Mouse (Mus musculus) hindbrain, postnatal 0 days (tissue): ENCODE results near the gene Ecsit. TPM values are rescaled to one million over a fixed set of nuclear protein-coding genes. Genes with fewer than 3 reads are reported as not detected.

Source experiments
- ATAC-seq: fragments of 200-750 bp; cut with Nextera tagmentation; 2 replicates; pipeline ENCODE4 v1.8.0; 2017; ENCODE audit warnings: mild to moderate bottlenecking, moderate TSS enrichment, moderate library complexity
- DNase-seq: peaks from one replicate; pipeline ENCODE4 v3.0.0-alpha.2; 2015; ENCODE audit warnings: low spot score
- H3K27ac ChIP-seq: fragments of 300-500 bp; sonication (generic); 2 replicates; pipeline ENCODE4 v1.5.1; 2014; ENCODE audit warnings: mild to moderate bottlenecking
- H3K27me3 ChIP-seq: fragments of 300-500 bp; sonication (generic); 2 replicates; pipeline ENCODE4 v1.6.1; 2014; ENCODE audit warnings: low read length, mixed read lengths; ENCODE audit not compliant: insufficient read depth
- H3K36me3 ChIP-seq: fragments of 300-500 bp; sonication (generic); 2 replicates; pipeline ENCODE4 v1.6.1; 2014; ENCODE audit warnings: low read length, mixed read lengths; ENCODE audit not compliant: insufficient read depth
- H3K4me1 ChIP-seq: fragments of 300-500 bp; sonication (generic); 2 replicates; pipeline ENCODE4 v1.6.1; 2014; ENCODE audit warnings: antibody characterized with exemption, low read length, mixed read lengths; ENCODE audit not compliant: insufficient read depth
- H3K4me2 ChIP-seq: fragments of 300-500 bp; sonication (generic); 2 replicates; pipeline ENCODE4 v1.6.1; 2014; ENCODE audit warnings: low read depth, mild to moderate bottlenecking, low read length, moderate library complexity, mixed read lengths
- H3K4me3 ChIP-seq: fragments of 300-500 bp; sonication (generic); 2 replicates; pipeline ENCODE4 v1.5.1; 2014; ENCODE audit warnings: low read length
- H3K9ac ChIP-seq: fragments of 300-500 bp; sonication (generic); replicated peaks from 2 replicates; pipeline ENCODE4 v1.6.1; 2014; ENCODE audit warnings: mild to moderate bottlenecking, low read length, moderate library complexity, mixed read lengths
- H3K9me3 ChIP-seq: fragments of 300-500 bp; sonication (generic); 2 replicates; pipeline ENCODE4 v1.6.1; 2016; ENCODE audit warnings: low read length, mixed read lengths
- CTCF ChIP-seq: IDR thresholded peaks from 2 replicates; pipeline ENCODE4 v1.5.1; 2016; ENCODE audit warnings: antibody characterized with exemption, control low read depth, low read depth
- WGBS: fragments of 180-500 bp; shearing (Covaris S2); extraction: QIAGEN DNeasy Blood & Tissue Kit; methylation state at CpG from one replicate; pipeline ENCODE4 v1.1.7; 2014; 5-methylcytosine and 5-hydroxymethylcytosine counted together
- polyA plus RNA-seq: library from polyadenylated mRNA; unstranded; fragments of >200 nt; fragmentation: Nextera tagmentation; extraction: Ambion mirVana; gene quantifications from 2 replicates; pipeline ENCODE4 v1.2.1, GENCODE M21; 2015
- total RNA-seq: library from RNA; depleted of rRNA; stranded (reverse); fragments of >200 nt; gene quantifications from 2 replicates; pipeline ENCODE4 v1.2.3, GENCODE M21; 2014; rRNA removed

Gene Ecsit
- total RNA-seq: 59.9 and 68.8 TPM in 2 replicates
- polyA plus RNA-seq: 51.0 and 56.0 TPM in 2 replicates

GRCm38 (mm10) chr9:22085022-22085834 is at the start of gene Ecsit:
TSS of gene Ecsit (minus strand) at chr9:22085438.
- no peaks in the 10 kb centered on the region for H3K36me3 ChIP-seq
- no peak for TF ChIP-seq CTCF
- no peaks in the 10 kb centered on the region for H3K27me3 ChIP-seq
- H3K9ac ChIP-seq: peak within 1 kb of the TSS; percentile 66
- WGBS: under 1% methylated on average over 48 of the region's 48 CpGs
- peak; percentile 97 for DNase-seq
- peak within 1 kb of the TSS; percentile 69 for H3K4me2 ChIP-seq
- peak within 1 kb of the TSS; percentile 76 for H3K4me3 ChIP-seq
- no peaks in the 10 kb centered on the region for H3K9me3 ChIP-seq
- H3K27ac ChIP-seq: peak within 1 kb of the TSS; percentile 78
- 0 out of 2 replicates have a peak, but pooled peaks cover 5% of the 10 kb centered on the region for H3K4me1 ChIP-seq
- ATAC-seq: peak; percentile 99

DNA sequence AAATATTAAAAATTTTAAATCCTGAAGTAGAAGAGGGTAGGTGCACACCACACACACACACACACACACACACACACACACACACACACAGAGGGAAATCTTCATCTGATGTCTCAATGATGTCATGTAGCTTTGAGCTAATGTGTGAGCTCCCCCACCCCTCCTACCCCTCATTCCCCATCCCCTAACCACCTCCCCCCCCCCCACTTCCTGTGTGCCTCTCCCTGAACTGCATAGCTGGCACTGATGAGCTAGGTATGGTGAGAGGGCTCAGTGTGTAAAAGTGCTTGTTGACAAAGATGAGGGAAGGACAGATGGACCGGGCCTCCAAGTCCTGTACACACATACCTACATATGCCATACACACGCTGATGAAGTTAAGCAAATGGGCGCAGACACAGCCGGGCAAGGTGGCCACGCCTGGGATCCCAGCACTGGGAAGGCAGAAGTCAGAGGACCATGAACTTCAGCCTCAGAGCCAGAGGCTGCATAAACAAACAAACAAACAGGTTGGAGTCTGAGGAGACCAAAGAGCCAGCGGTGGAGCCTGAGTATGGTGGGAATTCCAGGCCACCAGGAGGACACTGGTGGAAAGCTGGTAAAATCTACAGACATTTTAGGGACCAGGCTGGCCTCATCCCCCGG is 49.1 kb upstream of the Ecsit start:
- DNase-seq (no peak), ATAC-seq (no peak)
- Histone ChIP-seq H3K4me3 (no peak overlapping the region), H3K36me3 (no peaks in the 10 kb centered on the region), H3K27ac (no peak overlapping the region), H3K9ac (no peak overlapping the region), H3K27me3 (peaks cover 14% of the 10 kb centered on the region), H3K4me1 (peaks cover 7% of the 10 kb centered on the region; the same call in 1 of the 2 replicates), H3K9me3 (no peaks in the 10 kb centered on the region), H3K4me2 (no peak overlapping the region)
- TF ChIP-seq CTCF: no peak
- WGBS: 79% methylated on average over 7 of the region's 7 CpGs

- no peaks in the 10 kb centered on the region for H3K36me3 ChIP-seq
- H3K4me2 ChIP-seq: no peak overlapping the region
- H3K9ac ChIP-seq: no peak overlapping the region
- peaks cover 7% of the 10 kb centered on the region; the same call in 1 of the 2 replicates for H3K4me1 ChIP-seq
- H3K27ac ChIP-seq: no peak overlapping the region
- no peak for DNase-seq
- ATAC-seq: no peak
- WGBS: 51% methylated on average over 11 of the region's 11 CpGs
- no peak overlapping the region for H3K4me3 ChIP-seq
- H3K27me3 ChIP-seq: peaks cover 14% of the 10 kb centered on the region
- TF ChIP-seq CTCF: no peak
- H3K9me3 ChIP-seq: no peaks in the 10 kb centered on the region
Observed at GRCm38 (mm10) chr9:22132220-22132619, 47.0 kb upstream of the Ecsit start.

DNA sequence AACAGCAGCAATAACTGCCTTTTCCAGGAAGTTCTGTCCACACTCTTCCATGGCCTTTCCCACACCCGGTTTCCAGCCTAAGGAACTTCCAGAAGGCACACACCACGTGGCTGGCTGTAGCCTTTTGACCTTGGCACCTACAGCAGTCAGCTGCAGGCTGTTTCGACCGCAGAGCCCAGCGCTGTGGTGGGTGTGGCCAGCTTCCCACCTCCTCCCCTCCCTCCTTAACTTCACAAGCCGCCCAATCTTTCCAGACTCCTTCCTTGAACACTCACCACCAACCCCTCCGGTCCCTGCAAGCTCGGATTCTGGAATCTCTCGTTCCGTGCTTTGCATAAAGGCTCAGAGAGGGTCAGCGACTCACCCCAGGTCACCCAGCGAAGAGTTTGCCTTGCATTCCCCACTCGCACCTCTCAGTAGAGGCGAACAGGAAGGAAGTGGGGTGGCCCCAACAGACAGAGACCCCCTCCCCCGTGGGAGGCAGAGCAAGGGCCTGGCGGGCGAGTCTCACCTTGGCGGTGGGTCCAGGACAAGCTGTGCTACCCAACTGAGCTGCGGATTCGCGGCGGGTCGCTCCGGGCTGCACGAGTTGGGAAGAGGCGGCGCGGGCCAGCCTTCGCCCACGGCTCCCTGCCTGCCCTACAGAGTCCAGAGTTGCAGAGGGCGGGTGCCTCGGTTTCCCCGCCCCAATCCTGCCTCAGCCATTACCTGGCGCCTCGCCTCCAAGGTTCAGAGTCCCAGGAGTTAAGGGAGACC is 46.2 kb upstream of the Ecsit start:
- no peaks in the 10 kb centered on the region for H3K9me3 ChIP-seq
- peak overlapping the region; percentile 36 for H3K4me2 ChIP-seq
- H3K27me3 ChIP-seq: peaks cover 14% of the 10 kb centered on the region
- H3K4me1 ChIP-seq: peaks cover 7% of the 10 kb centered on the region; the same call in 1 of the 2 replicates
- ATAC-seq (peak; percentile 27; the same call in 1 of the 2 replicates), DNase-seq (no peak)
- no peaks in the 10 kb centered on the region for H3K36me3 ChIP-seq
- no peak for TF ChIP-seq CTCF
- H3K9ac ChIP-seq: no peak overlapping the region
- WGBS: 4% methylated on average over 35 of the region's 35 CpGs
- peak overlapping the region; percentile 7; the same call in 1 of the 2 replicates for H3K4me3 ChIP-seq
- no peak overlapping the region for H3K27ac ChIP-seq

DNA sequence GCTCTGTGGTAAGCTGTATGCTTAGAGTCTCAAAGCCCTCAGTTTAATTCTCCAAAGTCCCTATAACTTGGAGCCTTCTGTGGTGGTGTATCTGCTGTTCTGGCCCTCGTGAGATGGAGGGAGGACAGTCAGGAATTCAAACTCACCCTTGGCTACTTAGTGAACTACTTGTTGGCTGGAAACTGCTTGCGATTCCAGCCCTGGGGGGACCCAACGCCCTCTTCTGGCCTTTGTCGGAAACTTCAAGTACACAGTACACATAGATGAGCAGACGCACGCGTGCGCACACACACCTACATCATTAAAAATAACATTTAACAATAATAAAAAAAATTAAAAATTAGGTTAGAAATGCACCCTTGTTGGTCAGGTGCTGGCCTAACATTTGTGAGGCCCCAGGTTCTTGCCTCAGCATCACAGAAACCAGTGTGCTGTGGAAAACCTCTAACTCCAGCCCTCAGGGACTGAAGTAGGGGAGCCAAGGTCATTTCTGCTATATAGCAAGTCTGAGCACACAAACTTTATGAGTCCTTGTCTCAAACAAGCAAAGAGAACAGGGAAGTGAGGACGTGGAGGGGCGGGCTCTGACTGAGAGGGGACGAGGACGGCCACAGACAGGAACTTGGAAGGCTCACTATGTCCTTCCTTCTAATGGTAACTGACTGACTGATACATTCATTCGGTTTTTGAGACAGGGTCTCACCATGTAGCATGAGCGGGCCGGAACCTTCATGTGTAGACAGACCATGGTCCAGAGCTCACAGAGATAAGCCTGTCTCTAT is 40.2 kb upstream of the Ecsit start:
- Histone ChIP-seq H3K4me2 (no peak overlapping the region), H3K4me1 (no peaks in the 10 kb centered on the region), H3K9ac (no peak overlapping the region), H3K9me3 (no peaks in the 10 kb centered on the region), H3K27ac (no peak overlapping the region), H3K27me3 (no peaks in the 10 kb centered on the region), H3K4me3 (no peak overlapping the region), H3K36me3 (no peaks in the 10 kb centered on the region)
- DNase-seq: no peak
- ATAC-seq: no peak
- no peak for TF ChIP-seq CTCF
- WGBS: 90% methylated on average over 15 of the region's 15 CpGs

GRCm38 (mm10) chr9:22124169-22124568 is 38.9 kb upstream of the Ecsit start:
- Histone ChIP-seq H3K9ac (no peak overlapping the region), H3K9me3 (no peaks in the 10 kb centered on the region), H3K36me3 (no peaks in the 10 kb centered on the region), H3K4me1 (no peaks in the 10 kb centered on the region), H3K27me3 (no peaks in the 10 kb centered on the region), H3K4me2 (no peak overlapping the region), H3K4me3 (no peak overlapping the region), H3K27ac (no peak overlapping the region)
- 87% methylated on average over 3 of the region's 3 CpGs for WGBS
- DNase-seq: no peak
- no peak for TF ChIP-seq CTCF
- ATAC-seq: no peak
